Mouse (Mus musculus) brain, adult 2 months (tissue): ENCODE data around the gene Rbfox1.
A peak's percentile ranks its signal among the peaks of the same experiment; 100 is the strongest.

Experiments used
- DNase-seq: peaks from one replicate; pipeline ENCODE4 v3.0.0; 2011; ENCODE audit warnings: low read depth, low spot score

Gene Rbfox1

DNA sequence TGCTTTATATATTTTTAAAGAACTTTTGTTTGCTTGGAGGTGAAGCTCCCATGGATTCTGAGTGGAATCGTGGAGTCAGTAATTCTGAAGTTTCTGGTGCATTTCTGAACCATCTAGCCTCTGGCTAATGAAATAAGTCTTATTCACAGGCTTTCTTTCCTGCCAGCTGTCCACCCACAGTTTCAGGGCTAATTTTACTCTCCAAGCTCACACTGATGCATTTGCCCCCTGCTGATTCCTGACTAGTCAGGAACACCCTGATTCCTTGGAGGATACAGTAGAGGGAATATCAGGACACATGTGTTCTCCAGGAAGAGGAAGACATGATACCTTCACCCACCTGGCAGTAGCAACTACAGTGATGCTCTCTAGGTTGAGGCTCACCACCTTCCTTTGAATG lies 763.6 kb downstream of the Rbfox1 start:
- peak; percentile 92 for DNase-seq

DNA sequence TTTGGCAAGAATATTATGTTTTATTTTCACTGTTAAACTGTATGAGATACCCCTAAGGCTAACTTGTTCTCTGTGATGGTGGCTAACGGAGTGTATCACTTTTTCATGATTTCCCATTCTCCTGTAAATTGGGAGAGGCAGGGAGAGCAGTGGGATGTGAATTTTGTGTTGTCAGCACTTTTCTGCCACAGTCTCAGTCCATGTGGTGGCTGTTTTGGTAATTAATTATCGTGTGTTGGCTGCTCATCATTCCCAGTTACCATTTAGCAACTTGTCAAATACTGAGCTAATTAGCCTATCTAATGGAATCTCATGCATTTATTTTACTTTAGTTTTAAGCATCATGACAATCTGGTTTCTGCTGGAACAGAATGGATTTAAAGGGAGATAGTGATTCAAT lies 773.4 kb downstream of the Rbfox1 start:
- DNase-seq, result no peak

DNA sequence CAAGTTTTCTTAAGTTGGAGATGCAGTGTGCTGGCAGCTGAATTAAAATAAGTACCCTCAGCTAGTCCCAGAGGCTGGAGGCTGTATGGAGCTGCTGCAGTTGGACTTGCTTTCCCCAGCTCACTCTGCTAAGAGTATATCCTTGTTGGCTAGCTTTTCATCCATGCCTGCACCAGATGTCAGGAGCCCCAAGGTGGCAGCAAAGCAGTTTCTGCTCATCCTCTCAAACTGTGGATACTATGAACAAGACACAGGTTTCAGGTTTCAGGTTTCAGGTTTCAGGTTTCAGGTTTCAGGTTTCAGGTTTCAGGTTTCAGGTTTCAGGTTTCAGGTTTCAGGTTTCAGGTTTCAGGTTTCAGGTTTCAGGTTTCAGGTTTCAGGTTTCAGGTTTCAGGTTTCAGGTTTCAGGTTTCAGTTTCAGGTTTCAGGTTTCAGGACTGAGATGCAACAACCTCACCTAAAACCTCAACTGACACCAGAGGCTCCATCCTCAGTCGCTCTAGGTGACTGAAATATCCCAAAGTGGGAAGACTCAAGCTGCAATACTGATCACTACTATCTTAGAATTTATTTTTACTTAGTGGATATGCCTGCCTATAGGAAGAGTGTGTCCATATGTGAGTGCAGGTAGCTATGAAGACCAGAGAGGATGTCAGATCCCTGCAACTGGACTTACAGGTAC lies 801.1 kb downstream of the Rbfox1 start:
- peak; percentile 29 for DNase-seq

DNA sequence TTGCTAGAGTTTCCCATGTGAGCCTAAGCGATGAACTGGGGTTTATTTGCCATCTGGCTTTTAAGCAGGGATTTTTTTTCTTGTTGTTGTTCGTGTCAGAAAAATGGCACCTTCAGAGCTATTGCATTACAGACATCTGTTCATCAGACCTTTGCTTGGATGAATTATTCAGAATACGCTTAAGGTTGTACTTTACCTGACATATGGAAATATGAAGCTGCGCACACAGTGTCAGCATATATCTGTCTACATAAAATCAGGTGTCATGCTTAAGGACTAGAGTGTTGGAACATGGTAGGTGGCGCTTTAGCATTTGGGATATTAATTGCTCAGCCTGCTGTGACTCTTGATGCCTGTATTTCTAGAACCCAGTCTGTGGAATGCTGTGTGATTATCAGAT lies 819.7 kb downstream of the Rbfox1 start:
- peak; percentile 43 for DNase-seq

DNA sequence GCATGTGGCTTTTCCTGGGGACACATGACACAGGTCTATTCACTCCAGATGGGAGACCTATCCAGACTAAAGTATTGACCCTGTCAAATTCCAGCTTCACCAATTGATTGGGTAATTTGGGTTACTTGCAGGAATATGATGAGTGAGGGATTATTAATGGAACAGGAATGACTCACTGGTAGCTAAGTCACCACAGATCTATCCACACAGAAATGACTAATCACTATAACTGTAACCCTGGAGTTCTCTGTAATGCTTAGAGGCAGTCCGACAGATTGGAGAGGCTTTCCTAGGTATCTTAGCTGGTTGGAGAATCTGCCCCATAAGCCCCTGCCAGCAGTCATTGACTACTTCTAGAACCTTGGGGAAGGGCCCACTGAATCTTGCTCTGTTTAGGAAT lies 827.2 kb downstream of the Rbfox1 start:
- DNase-seq, result peak; percentile 47

DNA sequence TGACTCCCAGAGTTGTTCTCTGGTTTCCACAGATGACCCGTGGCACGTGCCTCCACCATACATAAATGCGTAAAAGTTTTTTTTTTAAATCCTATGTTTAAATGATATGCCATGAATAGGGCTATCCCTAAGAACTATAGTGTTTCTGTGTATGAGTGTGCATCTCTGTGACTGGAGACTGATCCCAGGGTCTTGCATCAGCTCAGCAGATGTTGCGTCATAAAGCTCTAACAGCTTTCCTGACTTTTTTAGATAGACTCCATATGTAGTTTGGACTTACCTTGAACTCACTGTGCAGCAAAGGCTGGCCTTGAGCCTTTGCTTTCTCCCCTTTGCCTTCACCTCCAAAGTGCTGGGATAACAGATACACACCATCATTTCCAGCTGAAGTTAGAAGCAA lies 830.1 kb downstream of the Rbfox1 start:
- no peak for DNase-seq

DNA sequence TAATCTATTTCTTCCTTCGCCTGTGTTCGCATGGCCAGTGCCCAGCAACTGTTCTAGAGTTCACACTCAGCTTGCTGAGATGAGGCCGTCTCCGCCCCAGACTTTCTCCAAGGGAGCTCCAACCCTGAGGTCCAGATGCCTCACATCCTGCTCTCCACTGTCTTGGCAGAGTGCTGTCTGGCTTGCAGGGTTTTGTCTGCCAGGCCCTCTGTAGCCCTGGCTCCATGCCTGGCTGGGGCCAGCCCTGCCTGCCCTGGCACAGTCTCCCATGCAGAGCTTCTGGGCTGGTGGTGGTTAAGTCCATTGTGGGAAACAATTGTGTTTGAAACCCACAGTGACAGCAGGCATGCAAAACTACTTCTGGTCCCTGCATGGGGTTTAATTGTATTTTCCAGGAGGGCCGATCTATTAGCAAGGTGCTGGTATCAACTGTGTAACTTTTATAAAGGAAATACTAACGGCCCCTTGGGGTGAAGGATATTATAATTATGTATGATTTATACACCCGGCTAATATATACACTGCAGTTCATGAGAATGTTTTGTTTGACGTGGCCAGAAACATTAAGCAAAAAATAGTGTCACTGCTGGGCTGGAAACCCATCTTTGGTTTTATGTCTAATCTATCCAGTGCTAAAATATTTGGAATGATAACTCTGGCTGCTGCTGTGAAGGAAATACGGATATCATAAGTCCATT lies 831.2 kb downstream of the Rbfox1 start:
- peak; percentile 96 for DNase-seq

DNA sequence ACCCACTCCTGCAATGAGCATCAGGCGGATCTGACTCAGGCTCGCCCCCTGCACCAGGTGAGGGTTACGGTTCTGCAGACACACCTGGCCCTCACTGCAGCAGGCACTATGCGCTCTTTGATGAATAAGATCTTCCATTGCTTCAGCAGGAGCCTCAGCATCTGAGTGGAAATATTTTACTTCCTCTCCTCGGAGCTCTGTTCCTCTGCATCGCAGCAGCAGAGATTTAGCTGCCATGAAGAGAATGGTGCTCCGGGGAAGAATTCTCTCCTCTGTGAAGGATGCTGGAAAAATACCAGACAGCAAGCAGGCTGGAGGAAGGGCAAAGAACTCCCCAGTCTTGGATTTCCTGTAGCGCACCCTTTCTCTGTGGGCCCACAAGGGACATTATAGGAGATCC lies 833.9 kb downstream of the Rbfox1 start:
- peak; percentile 56 for DNase-seq

DNA sequence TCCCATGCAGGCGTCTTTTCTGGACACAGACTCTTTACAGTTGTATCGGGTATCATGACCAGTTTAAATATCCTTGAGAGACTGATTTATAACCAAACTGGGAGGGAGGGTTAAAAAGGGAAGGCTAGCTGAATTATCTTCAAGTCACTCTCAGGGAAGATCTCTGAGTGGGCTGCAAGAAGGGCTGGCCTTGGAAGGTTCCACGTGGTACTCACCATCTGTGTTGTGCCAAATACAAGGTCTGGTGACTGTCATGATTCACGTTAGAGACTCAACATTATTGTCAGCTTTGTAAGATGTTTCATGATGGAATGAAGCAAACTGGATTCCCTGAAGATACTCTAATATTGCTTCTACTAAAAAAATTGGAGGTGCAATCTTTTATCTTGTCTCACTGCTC lies 847.5 kb downstream of the Rbfox1 start:
- peak; percentile 63 for DNase-seq

DNA sequence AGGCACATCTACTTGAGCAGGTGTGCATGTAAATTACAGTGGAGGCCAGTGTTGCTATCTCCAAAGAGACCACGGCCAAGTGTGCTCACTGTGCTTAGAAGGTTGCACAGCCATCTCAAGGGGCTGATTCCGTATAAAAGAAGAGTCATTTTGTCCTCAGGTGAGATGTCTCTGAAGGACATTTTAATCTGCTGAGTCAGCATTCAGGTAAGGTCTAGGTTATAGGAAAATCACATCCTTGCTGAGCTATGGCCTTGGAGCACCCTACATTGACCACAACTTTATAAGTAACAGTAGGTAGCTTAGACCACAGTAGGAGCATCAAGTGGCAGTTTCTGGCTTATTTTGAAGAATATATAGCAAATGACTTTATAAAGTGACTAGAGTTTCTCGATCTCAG lies 848.3 kb downstream of the Rbfox1 start:
- no peak for DNase-seq

DNA sequence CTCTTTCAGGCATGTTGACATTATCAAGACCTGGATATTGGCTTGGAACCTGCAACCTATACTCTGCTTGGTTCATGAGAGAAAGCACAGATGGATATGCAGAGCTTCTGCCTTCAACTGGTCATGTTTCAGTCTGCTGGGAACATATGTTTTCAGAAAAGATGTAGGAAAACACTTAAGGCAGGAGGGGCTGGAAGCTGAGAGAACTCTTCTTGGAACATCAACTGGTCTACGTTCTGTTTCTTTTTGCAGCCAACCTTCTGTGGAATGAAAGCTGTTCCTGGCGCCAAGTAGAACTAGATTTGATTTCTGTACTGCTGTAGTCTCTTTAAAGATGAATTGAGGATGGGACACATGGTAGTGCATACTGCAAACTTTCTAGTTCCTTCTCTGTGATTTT lies 851.4 kb downstream of the Rbfox1 start:
- peak; percentile 86 for DNase-seq

DNA sequence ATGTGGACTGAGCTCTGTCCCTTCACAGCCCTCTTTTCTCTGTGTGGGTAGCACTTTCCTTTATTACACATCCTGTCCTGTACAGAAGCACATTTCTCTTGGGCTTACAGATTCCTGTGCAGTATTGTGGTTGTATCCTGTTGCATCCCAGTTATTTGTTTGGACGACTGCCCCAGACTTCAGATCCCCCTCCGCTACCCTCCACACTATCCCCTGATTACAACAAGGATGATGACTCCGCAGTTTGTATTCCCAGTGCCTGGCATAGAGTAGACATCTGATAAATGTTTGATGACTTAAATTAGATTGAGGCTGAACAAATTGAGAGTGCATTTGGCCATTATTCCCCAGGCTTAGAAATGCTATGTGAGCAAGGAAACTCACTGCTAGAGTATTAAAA lies 851.8 kb downstream of the Rbfox1 start:
- DNase-seq, result no peak

DNA sequence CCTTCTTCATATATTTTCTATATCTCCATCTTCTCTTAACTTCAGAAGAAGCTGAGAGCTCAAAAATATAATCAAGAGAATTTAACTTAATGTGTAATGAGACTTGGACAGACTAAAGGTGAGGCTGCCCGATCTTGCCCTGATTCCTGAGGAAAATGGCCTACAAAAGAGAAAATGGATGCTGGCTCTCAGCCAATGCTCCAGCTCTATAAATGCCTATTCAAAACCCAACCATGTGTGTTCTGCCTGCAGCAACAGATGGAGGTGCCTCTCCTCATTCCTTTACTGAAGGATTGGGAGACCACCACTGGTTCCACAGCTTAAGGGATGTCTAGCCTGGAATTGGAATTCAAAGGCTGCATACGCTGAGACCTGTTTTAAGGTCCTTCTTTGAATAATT lies 861.0 kb downstream of the Rbfox1 start:
- peak; percentile 88 for DNase-seq

DNA sequence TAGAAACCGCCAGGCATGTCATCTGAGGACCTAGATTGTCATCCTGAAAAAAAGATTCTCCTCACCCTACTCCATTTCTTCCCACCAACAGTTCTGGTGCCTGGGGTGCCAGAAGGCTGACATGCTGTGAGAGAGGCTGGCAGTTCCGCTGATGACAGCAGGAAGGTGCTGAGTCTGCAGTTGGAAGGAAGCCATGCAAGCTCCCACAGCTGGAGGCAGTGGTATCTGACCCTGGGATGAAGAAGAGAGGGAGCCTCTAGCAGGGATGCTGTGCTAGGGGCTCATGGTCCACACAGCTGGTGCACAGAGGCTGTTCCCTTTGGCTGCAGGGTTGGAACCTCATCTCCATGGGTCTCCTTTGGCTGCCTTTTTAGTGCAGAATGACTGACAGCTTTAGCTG lies 865.3 kb downstream of the Rbfox1 start:
- DNase-seq, result peak; percentile 68

DNA sequence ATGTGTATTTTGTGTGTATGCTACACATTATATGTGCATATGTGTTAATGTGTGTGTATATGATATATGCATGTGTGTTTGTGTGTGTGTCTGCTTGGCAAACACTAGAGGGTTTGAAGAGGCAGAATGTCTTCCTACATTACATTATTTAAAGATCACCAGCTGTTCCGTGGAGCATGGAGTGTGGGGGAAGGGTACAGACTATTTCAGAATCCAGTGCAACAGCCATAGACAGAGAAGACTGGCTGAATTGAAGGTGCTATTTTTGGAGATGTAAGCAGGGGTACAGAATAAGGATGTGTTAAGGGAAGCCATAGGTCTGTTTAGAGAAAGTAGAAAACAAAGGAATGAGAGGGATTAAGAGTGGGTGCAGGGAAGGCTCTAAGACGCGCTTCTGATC lies 869.7 kb downstream of the Rbfox1 start:
- DNase-seq, result peak; percentile 83

DNA sequence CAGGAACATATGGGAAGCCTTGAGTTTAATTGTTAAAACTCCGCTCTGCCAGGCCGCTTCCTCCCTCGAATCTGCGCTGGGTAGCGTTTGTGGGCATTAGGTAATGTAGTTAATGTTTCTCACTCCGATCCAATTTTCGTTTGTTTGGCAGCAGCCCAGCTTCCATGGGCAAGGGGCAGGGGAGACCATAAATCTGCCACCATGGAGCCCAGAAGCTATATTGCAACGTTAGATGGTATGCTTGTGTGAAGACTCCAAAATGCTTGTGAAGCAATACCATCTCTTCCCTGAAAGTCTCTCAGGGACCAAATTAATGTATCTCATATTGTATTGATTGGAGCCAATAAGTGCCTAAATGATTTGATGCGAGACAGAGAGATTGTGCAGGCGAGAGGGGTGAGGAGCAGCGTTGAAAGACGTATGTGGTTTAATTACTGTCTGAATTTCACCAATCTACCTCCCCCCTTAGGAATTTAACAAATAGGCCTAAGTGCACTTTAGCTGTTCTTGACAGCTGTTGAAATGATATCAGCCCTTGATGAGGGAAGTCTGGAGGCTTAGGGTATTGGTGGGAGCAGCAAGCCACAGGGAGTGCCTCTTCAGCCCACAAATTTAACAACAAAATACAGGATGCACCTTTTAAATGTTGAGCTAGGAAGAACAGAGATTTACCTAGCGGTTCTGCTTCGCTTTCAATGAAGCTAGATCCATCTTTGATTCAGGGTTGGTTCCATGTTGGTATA lies 884.5 kb downstream of the Rbfox1 start:
- no peak for DNase-seq

DNA sequence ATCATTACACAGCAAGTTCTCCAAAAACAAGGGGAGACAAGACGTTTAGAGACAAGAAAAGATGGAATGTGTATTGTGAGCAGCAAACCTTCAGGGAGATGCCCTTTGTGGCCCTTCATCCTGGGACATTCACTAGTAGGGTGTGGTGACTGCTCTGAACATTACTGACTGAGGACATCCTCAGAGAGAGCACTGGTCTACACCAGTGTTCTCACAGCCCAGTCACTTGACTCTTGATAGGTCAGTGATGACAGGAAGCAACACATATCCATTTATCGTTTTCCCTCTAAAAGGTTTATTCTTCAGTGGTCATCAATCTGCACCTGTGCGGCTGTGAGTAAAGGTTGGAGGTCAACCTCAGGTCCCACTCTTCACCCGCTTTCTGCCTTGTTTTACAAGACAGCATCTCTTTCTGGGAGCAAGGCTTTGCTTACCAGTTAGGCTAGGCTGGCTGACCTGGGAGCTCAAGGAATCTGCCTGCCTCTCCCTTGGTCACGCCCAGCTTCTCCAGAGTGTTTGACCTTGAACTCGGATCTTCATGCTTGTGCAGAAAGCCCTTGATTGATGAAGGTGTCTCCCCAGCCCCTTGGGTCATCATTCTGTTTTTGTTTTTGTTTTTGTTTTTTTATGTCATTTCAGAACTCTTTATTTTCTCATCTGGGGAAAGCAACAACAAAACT lies 892.5 kb downstream of the Rbfox1 start:
- DNase-seq, result no peak

DNA sequence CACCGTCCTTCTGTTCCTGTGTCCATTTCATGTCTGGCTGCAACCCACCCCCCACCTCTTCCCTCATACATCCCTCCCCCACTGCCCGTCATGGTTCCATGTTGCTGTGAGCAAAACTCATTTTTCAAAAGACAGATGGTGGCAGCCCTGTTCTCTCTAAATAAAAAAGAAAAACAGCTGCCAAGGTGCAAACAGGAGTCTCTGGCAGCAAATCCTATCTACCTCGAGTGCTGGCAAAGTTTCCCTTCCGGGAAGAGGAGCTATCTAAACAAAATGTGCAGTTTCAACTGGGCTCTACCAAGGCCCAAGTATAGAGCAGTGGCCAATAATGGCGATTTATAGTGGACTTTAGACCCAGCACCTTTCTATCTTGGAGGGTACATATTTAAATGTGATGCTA lies 899.0 kb downstream of the Rbfox1 start:
- peak; percentile 84 for DNase-seq

DNA sequence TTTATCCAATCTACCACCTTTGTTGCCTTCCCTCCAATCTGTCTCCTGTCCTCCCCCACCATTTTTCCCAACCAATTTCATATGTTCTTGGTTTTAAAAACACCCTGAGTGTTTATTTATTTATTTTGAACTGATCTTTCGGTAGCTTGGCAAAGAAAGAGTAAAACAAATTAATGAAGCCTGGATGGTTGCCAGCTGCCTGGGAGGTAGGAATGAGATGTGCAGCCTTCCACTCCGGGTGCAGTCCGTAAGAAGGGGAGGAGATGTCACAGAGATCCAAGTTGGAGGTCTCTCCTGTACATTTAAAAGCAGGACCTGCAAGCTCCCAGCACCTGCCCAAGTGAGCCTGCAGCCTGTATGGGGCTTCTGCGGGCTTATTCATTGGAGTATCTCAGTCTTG lies 899.9 kb downstream of the Rbfox1 start:
- DNase-seq, result no peak

DNA sequence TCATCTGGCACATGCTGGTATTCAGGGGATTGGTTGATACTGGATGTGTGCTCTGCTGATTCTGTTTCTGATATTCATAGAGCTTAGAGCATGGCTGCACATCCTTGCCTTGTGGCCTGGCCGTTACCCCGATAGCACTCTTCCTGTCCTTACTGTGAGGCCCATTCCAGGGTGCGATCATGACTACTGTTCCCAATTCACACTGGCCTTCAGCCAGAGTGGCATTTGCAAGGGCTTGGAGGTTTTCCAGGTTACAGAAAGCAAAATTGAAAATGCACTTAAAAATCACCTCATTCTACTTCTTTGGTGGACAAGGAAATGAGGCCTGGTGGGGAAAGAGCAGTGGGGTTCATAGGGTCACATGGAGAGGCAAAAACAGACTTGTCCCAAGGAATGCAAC lies 906.1 kb downstream of the Rbfox1 start:
- peak; percentile 87 for DNase-seq

DNA sequence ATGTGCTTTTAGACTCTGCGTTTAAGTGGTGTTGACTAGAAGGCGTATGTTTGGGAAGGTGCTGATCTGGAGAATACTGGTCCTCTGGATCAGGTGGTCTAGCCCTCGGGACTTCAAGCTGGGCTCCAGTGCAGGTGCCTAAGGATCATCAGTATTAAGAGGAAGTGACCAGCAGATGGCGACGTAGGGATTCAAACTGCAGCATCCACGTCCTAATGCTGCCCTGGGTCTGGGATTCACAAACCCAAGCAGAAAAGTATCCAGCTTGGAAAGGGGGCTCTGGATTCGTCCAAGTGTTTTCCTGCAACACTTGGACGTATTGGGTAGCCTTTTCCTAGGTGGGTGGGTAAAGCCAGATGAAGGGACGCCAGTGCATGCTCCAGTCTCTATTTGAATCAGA lies 906.5 kb downstream of the Rbfox1 start:
- peak; percentile 91 for DNase-seq

DNA sequence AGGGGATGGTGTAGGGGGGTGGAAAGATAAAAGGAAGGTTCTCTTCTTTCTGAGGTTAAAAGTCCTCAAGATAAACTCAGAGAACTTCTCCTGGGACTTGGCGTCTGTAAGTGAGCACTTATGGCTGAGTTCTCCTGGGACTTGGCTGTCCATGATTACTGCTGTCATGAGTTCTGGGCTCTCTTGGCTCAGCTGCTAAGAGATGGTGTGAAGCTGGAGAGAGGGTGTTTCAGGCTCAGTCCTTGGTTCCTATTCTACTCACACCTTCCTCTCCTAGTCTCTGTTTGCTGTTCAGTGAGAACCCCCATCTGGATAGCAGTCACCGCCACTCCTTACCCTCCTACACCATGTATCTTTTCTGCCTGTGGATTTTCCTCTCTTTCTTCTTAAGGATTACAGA lies 921.1 kb downstream of the Rbfox1 start:
- peak; percentile 53 for DNase-seq
